Mouse (Mus musculus) neural tube, embryonic 14.5 days (tissue): ENCODE results near the gene Nif3l1. TPM values are rescaled to one million over a fixed set of nuclear protein-coding genes. Genes with fewer than 3 reads are reported as not detected.

Experiments used
- ATAC-seq: fragments of 200-750 bp; cut with Nextera tagmentation; 2 replicates; pipeline ENCODE4 v1.8.0; 2017; ENCODE audit warnings: low read depth, mild to moderate bottlenecking, moderate TSS enrichment, moderate library complexity
- H3K27ac ChIP-seq: fragments of 300-500 bp; sonication (generic); 2 replicates; pipeline ENCODE4 v1.5.1; 2014; ENCODE audit warnings: low read depth, mild to moderate bottlenecking, control low read depth, low read length, moderate library complexity, mixed read lengths
- H3K27me3 ChIP-seq: fragments of 300-500 bp; sonication (generic); 2 replicates; pipeline ENCODE4 v1.6.1; 2014; ENCODE audit warnings: low read length; ENCODE audit not compliant: control insufficient read depth, insufficient read depth
- H3K36me3 ChIP-seq: fragments of 300-500 bp; sonication (generic); 2 replicates; pipeline ENCODE4 v1.6.1; 2014; ENCODE audit warnings: low read length, mixed read lengths; ENCODE audit not compliant: control insufficient read depth, insufficient read depth
- H3K4me1 ChIP-seq: fragments of 300-500 bp; sonication (generic); 2 replicates; pipeline ENCODE4 v1.6.1; 2014; ENCODE audit warnings: low read length; ENCODE audit not compliant: control insufficient read depth, insufficient read depth
- H3K4me2 ChIP-seq: fragments of 300-500 bp; sonication (generic); 2 replicates; pipeline ENCODE4 v1.6.1; 2014; ENCODE audit warnings: mild to moderate bottlenecking, low read depth, low read length, control low read depth
- H3K4me3 ChIP-seq: fragments of 300-500 bp; sonication (generic); 2 replicates; pipeline ENCODE4 v1.5.1; 2014; ENCODE audit warnings: low read depth, low read length, control low read depth, mixed read lengths
- H3K9ac ChIP-seq: fragments of 300-500 bp; sonication (generic); replicated peaks from 2 replicates; pipeline ENCODE4 v1.6.1; 2014; ENCODE audit warnings: low read depth, mild to moderate bottlenecking, control low read depth, low read length, mixed read lengths
- H3K9me3 ChIP-seq: fragments of 300-500 bp; sonication (generic); 2 replicates; pipeline ENCODE4 v1.6.1; 2016; ENCODE audit warnings: low read length; ENCODE audit not compliant: control insufficient read depth
- WGBS: fragments of 180-500 bp; shearing (Covaris S2); extraction: QIAGEN DNeasy Blood & Tissue Kit; methylation state at CpG from one replicate; pipeline ENCODE4 v1.1.7; 2014; 5-methylcytosine and 5-hydroxymethylcytosine counted together
- polyA plus RNA-seq: library from polyadenylated mRNA; unstranded; fragments of >200 nt; fragmentation: Nextera tagmentation; extraction: Ambion mirVana; gene quantifications from 2 replicates; pipeline ENCODE4 v1.2.1, GENCODE M21; 2014

Nif3l1 gene
- polyA plus RNA-seq, 1 experiment from 2014 or later, result 52.9 TPM

DNA sequence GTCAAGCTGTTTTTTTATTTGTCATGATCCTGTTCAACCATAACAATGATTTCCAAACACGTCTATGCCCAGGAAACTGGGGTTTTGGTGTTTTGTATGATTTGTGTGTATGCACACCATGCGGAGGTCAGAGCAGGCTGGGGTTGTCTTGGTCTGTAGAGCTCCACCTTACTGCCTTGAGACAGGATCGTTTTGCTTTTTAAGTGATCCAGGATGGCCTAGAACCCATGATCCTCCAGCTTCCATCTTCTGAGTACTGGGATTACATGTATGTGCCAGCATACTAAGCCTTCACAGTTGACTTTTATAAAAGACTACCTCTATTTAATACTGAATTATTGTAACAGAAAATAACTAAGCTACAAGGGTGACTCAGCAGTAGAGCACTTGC lies 34.8 kb upstream of the Nif3l1 start:
- Histone ChIP-seq H3K36me3 (peaks cover 55% of the 10 kb centered on the region), H3K27ac (no peak overlapping the region), H3K27me3 (no peaks in the 10 kb centered on the region), H3K4me2 (no peak overlapping the region), H3K9ac (no peak overlapping the region), H3K9me3 (no peaks in the 10 kb centered on the region), H3K4me1 (no peaks in the 10 kb centered on the region), H3K4me3 (no peak overlapping the region)
- no peak for ATAC-seq
- 88% methylated on average over 3 of the region's 3 CpGs for WGBS

- Histone ChIP-seq H3K9me3 (no peaks in the 10 kb centered on the region), H3K27me3 (no peaks in the 10 kb centered on the region), H3K4me2 (no peak overlapping the region), H3K4me1 (no peaks in the 10 kb centered on the region), H3K36me3 (peaks cover 55% of the 10 kb centered on the region), H3K4me3 (no peak overlapping the region), H3K9ac (no peak overlapping the region), H3K27ac (no peak overlapping the region)
- WGBS, result 89% methylated on average over 7 of the region's 7 CpGs
- no peak for ATAC-seq
Observed at GRCm38 (mm10) chr1:58410776-58411175, 34.2 kb upstream of the Nif3l1 start.

GRCm38 (mm10) chr1:58415442-58415841 lies 29.5 kb upstream of the Nif3l1 start:
- Histone ChIP-seq H3K36me3 (peaks cover 83% of the 10 kb centered on the region), H3K4me2 (no peak overlapping the region), H3K4me3 (no peak overlapping the region), H3K27me3 (no peaks in the 10 kb centered on the region), H3K9me3 (no peaks in the 10 kb centered on the region), H3K4me1 (peaks cover 2% of the 10 kb centered on the region; the same call in 1 of the 2 replicates), H3K9ac (no peak overlapping the region), H3K27ac (no peak overlapping the region)
- 45% methylated on average over 1 of the region's 1 CpGs for WGBS
- no peak for ATAC-seq

- no peak for ATAC-seq
- Histone ChIP-seq H3K9ac (no peak overlapping the region), H3K4me1 (peaks cover 2% of the 10 kb centered on the region; the same call in 1 of the 2 replicates), H3K27me3 (no peaks in the 10 kb centered on the region), H3K27ac (no peak overlapping the region), H3K4me3 (no peak overlapping the region), H3K9me3 (no peaks in the 10 kb centered on the region), H3K36me3 (peaks cover 80% of the 10 kb centered on the region), H3K4me2 (no peak overlapping the region)
- 90% methylated on average over 2 of the region's 2 CpGs for WGBS
Observed at GRCm38 (mm10) chr1:58416048-58416447, 28.9 kb upstream of the Nif3l1 start.

- no peak overlapping the region for H3K9ac ChIP-seq
- no peak for ATAC-seq
- H3K4me3 ChIP-seq, result no peak overlapping the region
- WGBS, result 88% methylated on average over 10 of the region's 10 CpGs
- H3K4me2 ChIP-seq, result no peak overlapping the region
- peaks cover 51% of the 10 kb centered on the region for H3K36me3 ChIP-seq
- no peak overlapping the region for H3K27ac ChIP-seq
- peaks cover 3% of the 10 kb centered on the region; the same call in 1 of the 2 replicates for H3K27me3 ChIP-seq
- no peaks in the 10 kb centered on the region for H3K9me3 ChIP-seq
- H3K4me1 ChIP-seq, result peaks cover 16% of the 10 kb centered on the region
Observed at GRCm38 (mm10) chr1:58420032-58420431, 24.9 kb upstream of the Nif3l1 start.

- Histone ChIP-seq H3K27me3 (peaks cover 3% of the 10 kb centered on the region; the same call in 1 of the 2 replicates), H3K9ac (no peak overlapping the region), H3K9me3 (no peaks in the 10 kb centered on the region), H3K4me1 (peaks cover 16% of the 10 kb centered on the region), H3K36me3 (peaks cover 44% of the 10 kb centered on the region), H3K27ac (no peak overlapping the region), H3K4me2 (no peak overlapping the region), H3K4me3 (no peak overlapping the region)
- ATAC-seq, result no peak
- WGBS, result 72% methylated on average over 7 of the region's 7 CpGs
Observed at GRCm38 (mm10) chr1:58420961-58421360, 24.0 kb upstream of the Nif3l1 start.

- Histone ChIP-seq H3K27ac (peak overlapping the region; percentile 100), H3K27me3 (peaks cover 3% of the 10 kb centered on the region; the same call in 1 of the 2 replicates), H3K36me3 (peaks cover 28% of the 10 kb centered on the region), H3K4me1 (peaks cover 16% of the 10 kb centered on the region), H3K4me3 (peak overlapping the region; percentile 100), H3K4me2 (peak overlapping the region; percentile 80), H3K9me3 (no peaks in the 10 kb centered on the region), H3K9ac (peak overlapping the region; percentile 100)
- 14% methylated on average over 13 of the region's 13 CpGs for WGBS
- peak; percentile 63 for ATAC-seq
Observed at GRCm38 (mm10) chr1:58422879-58423278, 22.1 kb upstream of the Nif3l1 start.

- Histone ChIP-seq H3K9ac (peak within 1 kb of the TSS; percentile 100), H3K4me2 (peak within 1 kb of the TSS; percentile 80), H3K4me1 (peaks cover 16% of the 10 kb centered on the region), H3K36me3 (peaks cover 20% of the 10 kb centered on the region; the same call in 1 of the 2 replicates), H3K27me3 (peaks cover 3% of the 10 kb centered on the region; the same call in 1 of the 2 replicates), H3K4me3 (peak within 1 kb of the TSS; percentile 100), H3K9me3 (no peaks in the 10 kb centered on the region), H3K27ac (peak within 1 kb of the TSS; percentile 100)
- peak; percentile 95 for ATAC-seq
- WGBS, result under 1% methylated on average over 79 of the region's 79 CpGs
Observed at GRCm38 (mm10) chr1:58423371-58424248, 21.3 kb upstream of the Nif3l1 start, which contains the start of gene Clk1. Gene Clk1 (minus strand): TSS chr1:58424066.

GRCm38 (mm10) chr1:58424551-58424950 lies 20.4 kb upstream of the Nif3l1 start:
- Histone ChIP-seq H3K4me2 (peak overlapping the region; percentile 80; the same call in 1 of the 2 replicates), H3K9me3 (no peaks in the 10 kb centered on the region), H3K9ac (no peak overlapping the region), H3K27me3 (peaks cover 3% of the 10 kb centered on the region; the same call in 1 of the 2 replicates), H3K36me3 (peaks cover 11% of the 10 kb centered on the region; the same call in 1 of the 2 replicates), H3K4me3 (no peak overlapping the region), H3K27ac (no peak overlapping the region), H3K4me1 (peaks cover 16% of the 10 kb centered on the region)
- ATAC-seq, result no peak
- WGBS, result 86% methylated on average over 3 of the region's 3 CpGs
